Mouse (Mus musculus): ENCODE measurements around the gene Dpf3. TPM values are rescaled to one million over a fixed set of nuclear protein-coding genes. Genes with fewer than 3 reads are reported as not detected.
A peak's percentile ranks its signal among the peaks of the same experiment; 100 is the strongest.

Gene Dpf3
- polyA plus RNA-seq, 1 experiment from 2014 or later: 23.5 TPM

GRCm38 (mm10) chr12:83445587-83445986 lies 41.9 kb downstream of the Dpf3 start:
- no peak for ATAC-seq (ENCODE audit: low FRiP score)
- Histone ChIP-seq H3K9ac (ENCODE audit: low read depth, low read length) (no peak overlapping the region), H3K27ac (ENCODE audit: low read depth, low read length) (no peak overlapping the region), H3K9me3 (ENCODE audit: control insufficient read depth, low read length) (no peaks in the 10 kb centered on the region), H3K4me3 (ENCODE audit: low read depth, low read length) (no peak overlapping the region), H3K27me3 (ENCODE audit: control insufficient read depth, insufficient read depth, low read length) (no peaks in the 10 kb centered on the region), H3K36me3 (ENCODE audit: control insufficient read depth, insufficient read depth, low read length) (no peaks in the 10 kb centered on the region), H3K4me1 (replicated peaks; ENCODE audit: control insufficient read depth, insufficient read depth, low read length) (no peaks in the 10 kb centered on the region), H3K4me2 (replicated peaks; ENCODE audit: low read depth, low read length) (no peak overlapping the region)
- no peak for DNase-seq (ENCODE audit: low spot score)
- 78% methylated on average over 6 of the region's 6 CpGs for WGBS

GRCm38 (mm10) chr12:83444448-83444847 lies 43.1 kb downstream of the Dpf3 start:
- no peak for DNase-seq (ENCODE audit: low spot score)
- WGBS: 94% methylated on average over 2 of the region's 2 CpGs
- no peaks in the 10 kb centered on the region for H3K4me1 ChIP-seq (replicated peaks; ENCODE audit: control insufficient read depth, insufficient read depth, low read length)
- no peaks in the 10 kb centered on the region for H3K36me3 ChIP-seq (ENCODE audit: control insufficient read depth, insufficient read depth, low read length)
- no peaks in the 10 kb centered on the region for H3K9me3 ChIP-seq (ENCODE audit: control insufficient read depth, low read length)
- H3K27ac ChIP-seq (ENCODE audit: low read depth, low read length): no peak overlapping the region
- ATAC-seq (ENCODE audit: low FRiP score): no peak
- no peak overlapping the region for H3K4me3 ChIP-seq (ENCODE audit: low read depth, low read length)
- H3K9ac ChIP-seq (ENCODE audit: low read depth, low read length): no peak overlapping the region
- H3K27me3 ChIP-seq (ENCODE audit: control insufficient read depth, insufficient read depth, low read length): no peaks in the 10 kb centered on the region
- H3K4me2 ChIP-seq (replicated peaks; ENCODE audit: low read depth, low read length): no peak overlapping the region

- no peaks in the 10 kb centered on the region for H3K27me3 ChIP-seq (ENCODE audit: control insufficient read depth, insufficient read depth, low read length)
- H3K36me3 ChIP-seq (ENCODE audit: control insufficient read depth, insufficient read depth, low read length): no peaks in the 10 kb centered on the region
- H3K9ac ChIP-seq (ENCODE audit: low read depth, low read length): no peak overlapping the region
- no peak overlapping the region for H3K4me3 ChIP-seq (ENCODE audit: low read depth, low read length)
- no peak for DNase-seq (ENCODE audit: low spot score)
- 86% methylated on average over 2 of the region's 2 CpGs for WGBS
- H3K4me1 ChIP-seq (replicated peaks; ENCODE audit: control insufficient read depth, insufficient read depth, low read length): no peaks in the 10 kb centered on the region
- H3K27ac ChIP-seq (ENCODE audit: low read depth, low read length): no peak overlapping the region
- no peak for ATAC-seq (ENCODE audit: low FRiP score)
- no peaks in the 10 kb centered on the region for H3K9me3 ChIP-seq (ENCODE audit: control insufficient read depth, low read length)
- H3K4me2 ChIP-seq (replicated peaks; ENCODE audit: low read depth, low read length): no peak overlapping the region
These were observed 49.5 kb downstream of the Dpf3 start for GRCm38 (mm10) chr12:83438002-83438401.

- Histone ChIP-seq H3K27me3 (ENCODE audit: control insufficient read depth, insufficient read depth, low read length) (no peaks in the 10 kb centered on the region), H3K4me2 (replicated peaks; ENCODE audit: low read depth, low read length) (no peak overlapping the region), H3K36me3 (ENCODE audit: control insufficient read depth, insufficient read depth, low read length) (no peaks in the 10 kb centered on the region), H3K27ac (ENCODE audit: low read depth, low read length) (no peak overlapping the region), H3K9me3 (ENCODE audit: control insufficient read depth, low read length) (no peaks in the 10 kb centered on the region), H3K9ac (ENCODE audit: low read depth, low read length) (no peak overlapping the region), H3K4me1 (replicated peaks; ENCODE audit: control insufficient read depth, insufficient read depth, low read length) (no peaks in the 10 kb centered on the region), H3K4me3 (ENCODE audit: low read depth, low read length) (no peak overlapping the region)
- ATAC-seq (ENCODE audit: low FRiP score) (no peak), DNase-seq (ENCODE audit: low spot score) (no peak)
- WGBS: 65% methylated on average over 10 of the region's 10 CpGs
These were observed 53.4 kb downstream of the Dpf3 start for GRCm38 (mm10) chr12:83433987-83434698.

GRCm38 (mm10) chr12:83433436-83433835 lies 54.1 kb downstream of the Dpf3 start:
- H3K27me3 ChIP-seq (ENCODE audit: control insufficient read depth, insufficient read depth, low read length): no peaks in the 10 kb centered on the region
- H3K4me3 ChIP-seq (ENCODE audit: low read depth, low read length): no peak overlapping the region
- ATAC-seq (ENCODE audit: low FRiP score): no peak
- no peak overlapping the region for H3K4me2 ChIP-seq (replicated peaks; ENCODE audit: low read depth, low read length)
- 91% methylated on average over 4 of the region's 4 CpGs for WGBS
- no peak for DNase-seq (ENCODE audit: low spot score)
- H3K27ac ChIP-seq (ENCODE audit: low read depth, low read length): no peak overlapping the region
- no peak overlapping the region for H3K9ac ChIP-seq (ENCODE audit: low read depth, low read length)
- no peaks in the 10 kb centered on the region for H3K4me1 ChIP-seq (replicated peaks; ENCODE audit: control insufficient read depth, insufficient read depth, low read length)
- H3K9me3 ChIP-seq (ENCODE audit: control insufficient read depth, low read length): no peaks in the 10 kb centered on the region
- no peaks in the 10 kb centered on the region for H3K36me3 ChIP-seq (ENCODE audit: control insufficient read depth, insufficient read depth, low read length)

GRCm38 (mm10) chr12:83430207-83430606 lies 57.3 kb downstream of the Dpf3 start:
- no peak overlapping the region for H3K4me3 ChIP-seq (ENCODE audit: low read depth, low read length)
- no peaks in the 10 kb centered on the region for H3K4me1 ChIP-seq (replicated peaks; ENCODE audit: control insufficient read depth, insufficient read depth, low read length)
- no peak overlapping the region for H3K27ac ChIP-seq (ENCODE audit: low read depth, low read length)
- H3K27me3 ChIP-seq (ENCODE audit: control insufficient read depth, insufficient read depth, low read length): no peaks in the 10 kb centered on the region
- no peaks in the 10 kb centered on the region for H3K9me3 ChIP-seq (ENCODE audit: control insufficient read depth, low read length)
- WGBS: 89% methylated on average over 5 of the region's 5 CpGs
- ATAC-seq (ENCODE audit: low FRiP score) (no peak), DNase-seq (ENCODE audit: low spot score) (no peak)
- H3K4me2 ChIP-seq (replicated peaks; ENCODE audit: low read depth, low read length): no peak overlapping the region
- H3K36me3 ChIP-seq (ENCODE audit: control insufficient read depth, insufficient read depth, low read length): no peaks in the 10 kb centered on the region
- H3K9ac ChIP-seq (ENCODE audit: low read depth, low read length): no peak overlapping the region

- Histone ChIP-seq H3K27ac (ENCODE audit: low read depth, low read length) (no peak overlapping the region), H3K27me3 (ENCODE audit: control insufficient read depth, insufficient read depth, low read length) (no peaks in the 10 kb centered on the region), H3K9ac (ENCODE audit: low read depth, low read length) (no peak overlapping the region), H3K4me2 (replicated peaks; ENCODE audit: low read depth, low read length) (no peak overlapping the region), H3K4me3 (ENCODE audit: low read depth, low read length) (no peak overlapping the region), H3K9me3 (ENCODE audit: control insufficient read depth, low read length) (no peaks in the 10 kb centered on the region), H3K4me1 (replicated peaks; ENCODE audit: control insufficient read depth, insufficient read depth, low read length) (no peaks in the 10 kb centered on the region), H3K36me3 (ENCODE audit: control insufficient read depth, insufficient read depth, low read length) (no peaks in the 10 kb centered on the region)
- peak; percentile 14 for DNase-seq (ENCODE audit: low spot score)
- ATAC-seq (ENCODE audit: low FRiP score): no peak
- WGBS: 51% methylated on average over 9 of the region's 9 CpGs
These were observed 59.5 kb downstream of the Dpf3 start for GRCm38 (mm10) chr12:83428016-83428415.

GRCm38 (mm10) chr12:83427601-83428000 lies 59.9 kb downstream of the Dpf3 start:
- no peak for ATAC-seq (ENCODE audit: low FRiP score)

GRCm38 (mm10) chr12:83426326-83426725 lies 61.2 kb downstream of the Dpf3 start:
- Histone ChIP-seq H3K9ac (ENCODE audit: low read depth, low read length) (no peak overlapping the region), H3K4me1 (replicated peaks; ENCODE audit: control insufficient read depth, insufficient read depth, low read length) (no peaks in the 10 kb centered on the region), H3K27me3 (ENCODE audit: control insufficient read depth, insufficient read depth, low read length) (no peaks in the 10 kb centered on the region), H3K27ac (ENCODE audit: low read depth, low read length) (no peak overlapping the region), H3K36me3 (ENCODE audit: control insufficient read depth, insufficient read depth, low read length) (no peaks in the 10 kb centered on the region), H3K4me2 (replicated peaks; ENCODE audit: low read depth, low read length) (no peak overlapping the region), H3K9me3 (ENCODE audit: control insufficient read depth, low read length) (no peaks in the 10 kb centered on the region), H3K4me3 (ENCODE audit: low read depth, low read length) (no peak overlapping the region)
- ATAC-seq (ENCODE audit: low FRiP score) (no peak), DNase-seq (ENCODE audit: low spot score) (no peak)
- WGBS: 58% methylated on average over 5 of the region's 5 CpGs

More at GRCm38 (mm10) chr12:83427601-83428000, 59.9 kb downstream of the Dpf3 start:
- WGBS: 72% methylated on average over 4 of the region's 4 CpGs
- no peak overlapping the region for H3K4me3 ChIP-seq (ENCODE audit: low read depth, low read length)
- H3K27me3 ChIP-seq (ENCODE audit: control insufficient read depth, insufficient read depth, low read length): no peaks in the 10 kb centered on the region
- H3K9me3 ChIP-seq (ENCODE audit: control insufficient read depth, low read length): no peaks in the 10 kb centered on the region
- no peak overlapping the region for H3K27ac ChIP-seq (ENCODE audit: low read depth, low read length)
- no peak for DNase-seq (ENCODE audit: low spot score)
- H3K36me3 ChIP-seq (ENCODE audit: control insufficient read depth, insufficient read depth, low read length): no peaks in the 10 kb centered on the region
- H3K4me1 ChIP-seq (replicated peaks; ENCODE audit: control insufficient read depth, insufficient read depth, low read length): no peaks in the 10 kb centered on the region
- H3K9ac ChIP-seq (ENCODE audit: low read depth, low read length): no peak overlapping the region
- H3K4me2 ChIP-seq (replicated peaks; ENCODE audit: low read depth, low read length): no peak overlapping the region

All from hindbrain, embryonic 11.5 days (tissue).